Mouse (Mus musculus) ovary, adult 18-20 months (tissue): Measurements from ENCODE around the gene Wasf2.
"Not testable (repeated sequence)": the region's sequence is repeated elsewhere in the genome, so short reads cannot be mapped to it uniquely, and the experiment has no call there.

Source experiments
- DNase-seq: peaks from one replicate; pipeline ENCODE4 v3.0.0; 2022; ENCODE audit warnings: low spot score, mixed read lengths

Wasf2 gene

DNA sequence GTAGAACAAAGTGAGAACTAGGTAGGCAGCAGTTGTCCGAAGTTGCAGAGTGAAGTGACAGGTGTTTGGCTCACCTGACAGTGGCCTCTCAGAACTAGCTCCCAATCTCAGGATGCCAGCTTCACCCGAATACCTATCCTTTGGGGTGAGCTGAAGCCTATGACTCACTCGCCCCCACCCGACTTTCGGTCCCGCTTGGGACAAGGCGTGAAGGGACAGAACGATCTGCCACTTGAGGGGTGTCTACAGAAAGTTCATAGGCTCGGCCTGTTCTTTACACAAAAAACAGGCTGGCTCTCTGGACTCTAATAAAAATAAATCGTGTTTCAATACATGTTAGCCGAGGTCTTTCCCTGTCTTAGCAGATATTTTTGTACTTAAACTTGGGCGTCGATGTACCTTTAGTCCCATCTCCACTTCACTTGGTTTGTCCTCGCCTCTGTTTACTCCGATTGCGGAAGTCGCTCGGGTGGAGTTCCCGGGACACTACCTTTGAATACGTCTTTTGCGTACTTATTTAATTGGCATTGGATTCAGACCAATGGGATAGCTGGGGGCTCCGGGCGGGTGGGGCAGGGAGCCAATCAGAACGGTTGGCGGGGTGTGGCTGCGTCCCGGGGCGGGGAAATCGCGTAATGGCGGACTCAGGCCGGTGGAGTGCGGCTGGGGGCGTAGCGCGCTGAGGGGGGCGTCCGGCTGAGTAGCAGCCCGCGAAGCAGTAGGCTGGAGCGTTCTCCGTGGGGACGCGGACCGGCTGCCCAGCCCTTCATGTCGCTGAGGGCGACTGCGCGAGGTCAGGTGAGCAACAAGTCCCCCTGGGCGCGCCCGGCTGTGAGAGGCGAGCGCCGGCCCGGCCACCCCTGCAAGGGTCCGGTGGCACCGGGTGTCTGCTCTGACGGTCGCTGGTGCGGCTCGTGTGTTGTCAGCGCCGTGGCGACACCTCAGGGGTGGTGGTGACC, at the start of gene Wasf2:
Gene Wasf2 (plus strand): TSS at position 575 of the 959 bp plus-strand sequence.
- peak; percentile 83 for DNase-seq

DNA sequence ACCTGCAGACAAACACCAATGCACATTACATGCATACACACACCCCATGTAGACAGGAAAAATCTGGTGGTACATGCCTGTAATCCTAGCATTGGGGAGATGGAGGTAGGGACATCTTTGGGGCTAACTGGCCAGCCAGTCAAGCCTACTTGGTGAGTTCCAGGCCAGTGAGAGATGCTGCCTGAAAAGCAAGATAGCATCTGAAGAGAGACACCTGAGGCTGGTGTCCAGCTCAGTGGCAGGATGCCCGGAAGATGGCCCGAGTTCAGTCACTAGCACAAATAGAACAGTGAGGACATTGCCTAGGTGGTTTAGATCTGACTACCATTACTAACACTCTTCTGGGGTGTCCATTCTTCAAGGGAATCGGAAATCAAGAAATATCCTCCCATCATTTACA, 49.4 kb upstream of the Wasf2 start:
- DNase-seq: no peak

DNA sequence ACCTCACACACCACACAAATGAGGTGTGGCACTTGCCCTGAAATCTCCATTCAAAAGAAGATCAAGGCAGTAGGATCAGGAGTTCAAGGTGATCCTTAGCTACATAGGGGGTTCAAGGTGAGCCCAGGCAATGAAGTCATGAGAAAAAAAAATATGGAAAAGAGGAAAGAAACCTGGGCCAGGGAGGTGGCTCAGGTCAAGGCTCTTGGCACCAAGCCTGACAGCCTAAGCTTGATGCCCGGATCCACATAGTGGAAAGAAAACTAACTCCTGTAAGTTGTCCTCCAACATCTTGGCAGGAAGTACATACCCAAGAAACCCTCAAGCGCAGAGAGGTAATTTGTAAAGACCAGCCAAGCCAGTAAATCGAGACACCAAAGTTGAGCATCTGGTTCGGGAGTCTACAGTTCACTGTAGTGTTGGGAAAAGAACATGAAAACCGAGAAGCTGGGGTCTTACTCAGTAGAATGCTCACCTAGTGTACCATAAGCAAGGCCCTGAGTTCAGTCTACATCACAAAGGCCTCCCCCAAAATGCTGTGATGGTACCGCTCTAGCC, 48.0 kb upstream of the Wasf2 start:
- no peak for DNase-seq

DNA sequence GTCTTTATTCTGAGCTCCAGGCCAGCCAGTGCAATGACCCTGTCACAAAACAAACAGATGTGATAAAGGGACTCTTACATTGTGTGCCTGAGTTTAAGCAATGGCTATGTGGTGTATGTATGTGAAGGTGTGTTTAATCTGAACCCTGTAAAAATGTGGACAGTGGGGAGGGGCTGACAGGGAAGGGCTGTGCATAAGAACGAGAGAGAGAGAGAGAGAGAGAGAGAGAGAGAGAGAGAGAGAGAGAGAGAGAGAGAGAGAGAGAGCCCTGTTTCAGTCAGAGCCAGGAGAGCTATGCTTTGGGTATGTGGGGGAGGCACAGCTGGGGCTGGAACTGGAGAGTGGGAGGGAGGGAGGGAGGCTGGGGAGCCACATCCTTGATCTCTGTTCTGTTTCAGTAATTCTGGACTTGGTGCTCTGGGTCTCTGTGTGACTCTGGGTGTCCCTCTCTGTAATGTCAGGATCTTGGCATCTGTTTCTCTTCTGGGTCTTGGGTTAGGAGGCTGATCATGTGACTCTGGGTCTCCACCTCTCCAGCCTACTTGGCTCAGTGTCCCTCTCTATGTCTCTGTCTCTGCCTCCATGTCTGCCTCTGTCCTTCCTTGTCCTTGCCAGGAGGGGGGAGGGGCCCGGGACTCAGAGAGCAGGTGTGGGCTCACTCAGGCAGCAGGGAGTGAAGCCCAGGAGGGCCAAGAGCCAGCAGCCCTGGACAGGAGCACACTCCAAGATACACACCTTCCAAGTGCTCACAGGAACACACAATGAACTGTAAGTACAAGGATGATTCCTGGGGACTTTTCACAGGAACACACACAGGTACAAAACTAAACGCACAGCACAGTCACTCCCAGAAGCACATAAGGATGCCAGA, 46.1 kb upstream of the Wasf2 start:
- DNase-seq: peak; percentile 60

DNA sequence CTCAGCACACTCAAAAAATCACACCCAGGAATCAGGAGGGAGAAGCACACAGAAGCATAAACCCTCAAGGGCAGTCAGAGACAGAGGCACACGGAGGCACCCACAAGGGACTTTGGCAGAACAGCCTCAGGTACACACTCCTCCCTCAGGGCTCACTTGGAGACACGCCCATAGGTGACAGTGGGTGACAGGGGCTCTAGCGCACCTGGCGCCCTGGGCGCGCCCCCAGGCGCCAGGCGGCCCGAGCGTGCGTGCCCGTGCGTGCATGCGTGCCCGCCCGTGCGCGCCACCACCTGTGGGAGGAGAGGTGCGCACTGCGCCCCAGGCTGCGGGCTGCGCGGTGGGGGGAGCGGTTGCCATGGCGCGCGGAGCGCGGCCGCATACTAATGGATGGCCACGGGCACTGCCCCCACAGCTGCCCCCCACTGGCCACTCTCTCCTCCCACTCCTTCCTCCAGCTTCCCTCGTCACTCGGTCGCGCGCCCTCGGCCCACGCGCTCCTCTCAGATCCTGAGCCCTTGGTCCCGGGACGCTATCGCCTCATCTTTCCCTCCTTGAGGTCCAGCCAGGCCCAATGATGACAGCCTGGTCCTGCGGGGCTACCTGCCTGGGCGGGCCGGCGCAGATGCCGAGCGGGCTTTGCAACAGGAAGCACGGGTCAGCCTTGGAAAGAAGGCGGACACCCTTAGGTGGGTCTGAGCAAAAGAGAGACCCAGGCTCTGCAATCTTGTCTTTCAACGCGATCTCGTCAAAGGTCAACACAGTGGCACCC, 45.1 kb upstream of the Wasf2 start:
- peak; percentile 65 for DNase-seq

DNA sequence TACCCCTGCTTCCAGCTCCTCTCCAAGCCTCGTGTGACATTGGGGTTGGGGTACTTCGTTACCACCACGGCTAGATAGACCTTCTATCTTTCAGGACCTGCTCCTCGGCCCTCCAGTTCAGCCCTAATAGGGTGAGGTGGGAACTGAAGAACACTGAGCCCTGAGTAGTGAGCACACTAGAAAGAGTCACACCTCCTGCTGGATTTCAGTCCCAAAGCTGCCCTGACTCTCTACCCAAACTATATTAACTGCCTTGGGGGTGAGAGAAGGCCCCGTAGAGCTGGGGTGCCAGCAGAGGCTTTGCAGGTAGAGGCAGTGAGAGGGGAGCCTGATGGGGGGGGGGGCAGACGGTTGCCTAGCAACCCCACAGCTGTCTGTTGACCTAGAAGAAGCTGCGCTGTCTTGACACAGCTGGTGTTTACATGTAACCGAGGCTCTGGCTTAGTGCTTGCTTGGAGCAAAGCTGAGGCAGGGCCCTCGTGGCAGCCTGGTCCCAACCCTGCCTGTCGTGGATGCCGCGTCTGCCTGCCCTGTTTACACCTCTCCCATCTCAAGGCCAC, 44.4 kb upstream of the Wasf2 start:
- DNase-seq: no peak

DNA sequence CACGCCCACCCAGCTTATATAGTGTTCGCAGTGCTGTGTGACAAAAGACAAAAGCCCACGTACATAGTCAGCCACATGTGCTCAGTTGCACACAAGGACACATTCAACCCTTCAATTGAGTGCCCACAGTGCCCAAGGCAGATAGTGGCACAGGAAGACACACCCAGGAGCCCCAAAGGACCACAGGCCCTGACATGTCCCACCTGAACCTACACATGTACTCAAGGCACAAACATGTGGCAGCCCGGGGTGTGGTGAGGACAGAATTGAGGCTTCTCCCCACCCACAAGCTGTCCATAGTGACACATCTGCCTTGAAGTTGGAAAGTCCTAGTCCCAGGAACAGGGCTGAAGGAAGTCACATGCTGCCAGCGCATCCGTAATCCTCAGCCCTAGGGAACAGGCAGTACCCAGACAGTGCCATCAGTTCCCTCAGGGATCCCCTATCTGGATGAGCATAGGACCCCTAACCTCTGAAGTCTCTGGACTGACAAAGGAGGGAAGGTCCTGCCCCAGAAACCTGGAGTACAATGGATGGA, 43.1 kb upstream of the Wasf2 start:
- no peak for DNase-seq

DNA sequence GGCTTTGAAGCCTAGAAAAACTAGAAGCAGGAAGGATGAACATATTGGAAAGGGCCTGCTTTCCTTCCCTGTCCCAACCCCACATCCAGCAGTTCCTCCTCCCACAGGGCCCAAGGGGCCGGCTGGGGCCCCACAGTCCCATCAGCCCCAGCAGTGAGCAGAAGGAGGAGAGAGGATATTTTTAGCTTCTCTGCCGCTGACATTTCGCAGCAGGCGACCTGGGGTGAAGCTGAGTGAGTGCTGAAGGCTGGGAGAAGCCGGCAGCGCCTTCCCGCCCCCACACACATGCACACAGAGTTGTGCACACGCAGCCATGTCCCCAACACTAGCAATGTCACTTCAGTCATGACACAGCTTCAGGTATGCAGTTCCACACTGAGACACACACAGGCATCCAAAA, 42.5 kb upstream of the Wasf2 start:
- DNase-seq: no peak

DNA sequence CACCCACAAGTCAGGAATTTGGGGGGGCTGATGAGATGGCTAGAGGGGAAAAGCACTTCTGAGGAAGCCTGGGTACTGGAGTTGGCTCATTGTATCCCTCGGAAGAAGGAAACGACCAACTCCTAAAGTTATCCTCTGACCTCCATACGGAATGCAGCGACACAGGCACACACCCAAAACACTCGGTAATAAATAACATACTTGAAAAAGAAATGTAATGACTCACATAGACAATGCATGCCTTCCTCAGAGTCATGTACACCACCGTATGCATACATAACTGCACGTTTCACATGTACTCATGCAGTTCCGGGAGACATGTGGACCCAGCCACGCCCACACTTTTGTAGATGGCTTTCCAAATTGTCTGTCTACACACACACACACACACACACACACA, 41.0 kb upstream of the Wasf2 start:
- DNase-seq: no peak

DNA sequence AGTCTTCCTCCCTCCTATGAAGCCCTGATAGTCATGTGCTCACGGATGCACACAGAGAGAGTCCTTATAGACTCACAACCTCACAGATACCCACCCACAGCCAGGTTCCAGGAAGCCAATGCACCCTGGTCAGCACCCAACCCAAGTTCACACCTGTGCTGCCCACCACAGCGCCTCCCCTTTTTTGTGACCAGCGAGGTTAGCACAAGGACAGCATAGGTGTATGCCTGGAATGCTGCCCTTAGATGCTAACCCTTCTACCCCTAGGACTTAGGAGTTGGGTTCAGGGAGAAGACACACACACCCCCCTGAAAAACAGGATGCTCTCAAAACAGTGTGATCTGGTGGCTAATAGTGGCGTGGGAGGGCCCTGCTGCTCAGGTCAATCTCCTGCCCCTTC, 40.5 kb upstream of the Wasf2 start:
- no peak for DNase-seq

DNA sequence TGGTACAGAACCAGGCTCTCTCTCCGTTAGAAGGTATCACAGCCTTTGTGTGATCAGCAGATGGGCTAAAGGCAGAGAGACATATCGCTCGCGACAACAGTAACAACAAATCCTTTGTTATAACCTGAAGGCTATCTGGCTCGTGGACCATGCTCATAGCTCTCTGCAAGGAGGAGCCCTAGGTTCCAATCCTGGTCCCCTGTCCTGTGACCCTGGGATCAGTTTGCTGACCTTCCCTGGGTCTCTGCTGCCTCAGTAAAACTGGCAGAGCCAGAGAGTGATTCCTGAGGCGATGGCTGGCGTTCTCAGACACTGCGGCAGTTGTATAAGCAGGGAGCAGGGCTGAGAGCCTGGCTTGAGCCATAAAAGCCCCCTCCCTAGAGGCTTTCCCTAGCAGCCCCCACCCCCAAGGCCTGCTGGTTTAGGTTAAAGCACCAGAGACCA, 40.0 kb upstream of the Wasf2 start:
- no peak for DNase-seq

DNA sequence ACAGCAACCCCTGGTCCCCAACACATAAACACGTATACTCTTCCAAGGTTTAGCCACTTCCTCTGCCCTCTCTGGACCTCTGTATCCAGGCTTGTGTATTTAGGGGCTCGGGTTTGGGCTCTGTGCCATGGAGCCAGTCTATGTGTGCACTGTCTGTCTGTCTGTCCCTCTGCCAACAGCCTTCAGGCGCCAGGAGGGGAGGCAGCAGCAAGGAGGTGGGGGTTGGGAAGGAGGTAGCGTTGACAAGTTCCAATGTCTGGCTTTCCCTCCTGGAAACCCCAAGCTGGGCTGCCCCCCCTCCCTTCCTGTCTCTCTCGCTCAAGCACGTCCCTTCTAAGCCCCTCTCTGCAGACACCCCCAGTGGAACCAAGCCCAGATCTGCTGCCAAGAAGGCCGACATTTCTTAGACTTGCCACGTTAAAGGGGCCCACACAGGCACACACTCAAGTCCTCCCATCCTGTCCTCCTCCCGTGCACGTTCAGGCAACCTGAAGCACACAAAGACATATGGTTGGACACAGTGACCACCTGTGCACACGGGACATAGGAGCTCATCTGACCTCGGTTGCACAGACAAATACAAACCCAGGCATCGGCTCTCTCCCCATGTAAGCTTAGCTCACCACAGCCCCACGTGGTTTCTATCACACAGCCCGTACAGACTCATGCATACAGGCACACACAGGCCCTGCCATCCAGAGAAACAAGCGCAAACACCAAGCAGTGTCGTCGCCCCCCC, 39.4 kb upstream of the Wasf2 start:
- no peak for DNase-seq

DNA sequence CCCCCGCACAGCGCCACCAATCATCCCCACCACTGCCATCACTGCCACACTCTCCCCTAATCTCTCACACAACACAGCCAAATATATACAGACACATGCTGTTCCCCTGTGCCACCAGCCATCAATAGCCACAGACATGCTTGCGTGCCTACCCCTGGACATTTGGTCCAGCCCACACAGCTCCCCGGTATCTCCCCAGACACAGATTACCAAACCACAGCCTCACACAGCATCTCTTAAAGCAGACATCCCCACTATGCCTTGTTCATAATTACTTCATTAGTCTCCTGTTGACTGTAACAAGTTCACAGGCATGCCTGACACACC, 38.9 kb upstream of the Wasf2 start:
- DNase-seq: no peak

DNA sequence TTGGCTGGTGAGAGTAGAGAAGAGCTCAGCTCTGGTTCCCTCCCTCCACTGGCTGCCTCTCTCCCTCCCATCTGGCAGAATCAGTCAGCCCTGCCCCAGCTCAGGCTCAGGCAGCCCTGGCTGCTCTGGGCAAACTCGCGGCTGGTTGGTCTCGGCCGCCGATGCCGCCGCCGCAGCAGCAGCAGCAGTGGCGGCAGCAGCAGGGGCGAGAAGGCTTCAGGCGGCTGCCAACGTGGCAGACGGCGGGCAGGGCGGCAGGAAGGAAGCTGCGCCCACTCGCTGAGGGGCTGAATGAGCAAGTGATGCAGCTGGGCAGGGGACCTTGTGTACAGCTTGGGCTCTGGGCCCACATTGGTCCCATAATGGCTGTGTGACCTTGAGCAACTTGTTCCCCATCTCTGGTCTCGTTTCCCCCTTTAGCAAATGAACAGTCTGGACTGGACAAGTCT, 37.8 kb upstream of the Wasf2 start:
- peak; percentile 56 for DNase-seq

DNA sequence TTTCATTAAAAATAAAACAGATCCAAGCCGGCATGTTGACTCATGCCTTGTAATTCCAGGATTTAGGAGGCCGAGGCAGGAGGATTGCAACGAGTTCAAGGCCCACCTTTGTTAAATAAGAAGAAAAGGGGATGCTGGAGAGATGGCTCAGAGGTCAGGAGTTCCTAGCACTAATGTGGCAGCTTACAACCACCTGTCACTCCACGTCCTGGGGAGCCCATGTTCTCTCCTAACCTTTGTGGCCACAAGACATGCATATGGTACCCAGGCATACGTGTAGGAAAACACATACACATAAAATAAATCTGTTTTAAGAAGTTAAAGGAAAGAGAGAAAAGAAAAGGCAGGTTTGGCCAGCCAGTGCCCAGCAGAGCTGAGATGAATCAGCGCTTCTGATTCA, 37.2 kb upstream of the Wasf2 start:
- no peak for DNase-seq

DNA sequence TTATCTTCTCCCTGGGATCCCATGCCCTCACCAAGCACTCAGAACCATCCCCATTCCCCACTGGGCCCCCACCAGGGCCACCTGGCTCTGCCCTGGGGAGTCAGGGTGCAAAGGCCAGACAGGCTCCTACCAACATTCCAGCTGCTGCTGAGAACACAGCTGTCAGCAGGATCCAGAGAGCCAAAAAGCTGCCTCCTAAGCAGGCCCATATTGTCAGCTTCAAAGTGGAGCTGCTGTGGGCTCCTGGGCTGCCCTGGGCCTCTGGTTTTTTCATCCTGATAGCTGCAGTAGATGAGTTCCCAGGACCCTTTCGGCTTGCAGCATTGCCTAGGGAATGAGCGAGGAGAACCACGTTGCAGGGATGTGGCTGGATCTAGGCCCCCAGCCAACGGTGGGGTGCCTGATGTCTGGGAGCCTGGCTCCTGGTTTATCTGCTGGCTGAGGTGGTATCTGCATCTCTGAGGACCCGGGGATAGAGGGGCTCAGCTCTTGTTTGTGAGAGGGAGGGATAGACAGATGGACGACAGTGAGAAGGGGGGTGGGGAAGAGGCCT, 36.7 kb upstream of the Wasf2 start:
- no peak for DNase-seq

DNA sequence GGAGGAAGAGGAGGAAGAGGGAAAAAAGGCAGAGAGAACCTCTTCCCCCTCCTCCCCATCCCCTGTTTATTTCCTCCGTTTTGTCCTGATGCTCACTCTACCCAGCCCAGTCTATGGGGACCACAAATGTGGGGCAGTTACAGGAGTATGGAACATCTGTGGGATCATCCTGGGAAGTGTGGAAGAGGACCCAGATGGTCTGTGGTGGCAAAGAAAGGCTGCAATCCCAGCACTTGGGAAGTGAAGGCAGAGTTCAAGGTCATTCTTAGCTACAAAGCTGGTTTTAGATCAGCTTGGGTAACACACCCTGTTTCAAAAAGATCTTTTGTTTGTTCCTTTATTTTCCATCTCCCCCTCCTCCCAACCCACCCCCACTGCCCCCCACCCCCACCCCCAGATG, 36.0 kb upstream of the Wasf2 start:
- DNase-seq: no peak

DNA sequence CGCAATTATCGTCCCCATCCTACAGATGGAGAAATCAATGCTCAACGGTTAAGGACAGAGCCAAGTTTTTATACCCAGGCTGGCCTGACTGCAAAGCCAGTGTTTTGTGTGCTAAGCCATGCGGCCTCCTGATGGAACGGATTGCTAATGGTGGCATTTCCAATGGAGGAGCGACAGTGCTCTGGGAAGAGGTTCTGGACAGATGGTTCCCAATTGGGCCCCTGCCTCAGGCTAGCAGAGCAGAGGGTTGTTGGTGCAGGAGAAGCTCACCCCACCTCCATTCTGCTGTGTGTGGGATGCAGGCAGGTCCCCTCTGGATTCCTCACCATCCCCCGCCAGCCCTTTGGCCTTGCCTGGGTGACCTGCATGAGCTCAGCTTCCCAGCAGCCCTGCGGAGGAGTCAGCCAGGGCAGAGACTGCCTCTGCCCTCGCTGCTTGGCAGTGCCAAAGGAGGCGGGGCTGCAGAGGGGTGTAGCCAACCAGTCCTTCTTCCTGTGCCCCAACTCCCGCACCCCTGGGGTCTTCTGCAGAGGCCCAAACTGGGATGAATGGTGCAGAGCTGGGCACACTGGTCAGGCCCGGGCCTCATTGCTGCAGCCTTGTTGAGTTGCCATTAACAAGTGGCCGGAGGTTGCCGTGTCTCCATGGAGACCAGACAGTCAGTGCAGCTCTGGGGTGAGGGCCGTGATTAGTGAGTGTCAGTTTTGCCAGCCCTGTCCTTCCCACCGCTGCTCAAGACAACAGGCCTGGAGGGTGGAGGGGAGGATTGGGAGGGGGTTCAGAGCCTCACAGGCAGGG, 35.2 kb upstream of the Wasf2 start:
- DNase-seq: peak; percentile 89

DNA sequence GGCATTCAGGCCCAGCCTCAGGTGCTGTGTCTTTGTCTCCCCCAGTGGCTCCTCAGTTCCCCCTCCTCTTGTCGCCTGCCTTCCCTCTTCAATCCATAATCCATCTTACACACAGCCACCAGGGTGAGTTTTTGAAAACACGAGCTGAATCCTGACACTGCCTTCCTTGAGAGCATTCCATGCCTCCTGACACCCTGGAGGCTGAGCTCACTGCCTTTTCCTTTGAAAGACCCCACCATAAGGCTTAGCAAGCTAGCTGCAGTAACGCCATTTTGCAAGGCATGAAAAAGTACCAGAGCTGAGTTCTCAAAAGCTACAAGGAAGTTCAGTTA, 34.6 kb upstream of the Wasf2 start:
- DNase-seq: not testable (repeated sequence)

DNA sequence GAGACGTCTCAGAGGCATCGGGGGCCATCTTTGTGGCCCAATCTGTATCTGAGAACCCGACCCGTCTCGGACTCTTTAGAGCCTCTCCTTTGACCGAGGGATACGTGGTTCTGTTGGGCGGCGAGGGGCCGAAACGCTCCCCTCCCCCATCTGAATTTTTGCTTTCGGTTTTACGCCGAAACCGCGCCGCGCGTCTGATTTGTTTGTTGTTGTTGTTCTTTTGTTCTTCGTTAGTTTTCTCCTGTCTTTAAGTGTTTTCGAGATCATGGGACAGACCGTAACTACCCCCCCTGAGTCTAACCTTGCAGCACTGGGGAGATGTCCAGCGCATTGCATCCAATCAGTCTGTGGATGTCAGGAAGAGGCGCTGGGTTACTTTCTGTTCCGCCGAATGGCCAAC, 33.6 kb upstream of the Wasf2 start:
- DNase-seq: not testable (repeated sequence)
